Mouse (Mus musculus): Measurements from ENCODE around the gene Ttc21a. TPM values are rescaled to one million over a fixed set of nuclear protein-coding genes. Genes with fewer than 3 reads are reported as not detected.

Gene Ttc21a
- 0.15 and 0.46 TPM in 2 replicates for total RNA-seq (2017)

DNA sequence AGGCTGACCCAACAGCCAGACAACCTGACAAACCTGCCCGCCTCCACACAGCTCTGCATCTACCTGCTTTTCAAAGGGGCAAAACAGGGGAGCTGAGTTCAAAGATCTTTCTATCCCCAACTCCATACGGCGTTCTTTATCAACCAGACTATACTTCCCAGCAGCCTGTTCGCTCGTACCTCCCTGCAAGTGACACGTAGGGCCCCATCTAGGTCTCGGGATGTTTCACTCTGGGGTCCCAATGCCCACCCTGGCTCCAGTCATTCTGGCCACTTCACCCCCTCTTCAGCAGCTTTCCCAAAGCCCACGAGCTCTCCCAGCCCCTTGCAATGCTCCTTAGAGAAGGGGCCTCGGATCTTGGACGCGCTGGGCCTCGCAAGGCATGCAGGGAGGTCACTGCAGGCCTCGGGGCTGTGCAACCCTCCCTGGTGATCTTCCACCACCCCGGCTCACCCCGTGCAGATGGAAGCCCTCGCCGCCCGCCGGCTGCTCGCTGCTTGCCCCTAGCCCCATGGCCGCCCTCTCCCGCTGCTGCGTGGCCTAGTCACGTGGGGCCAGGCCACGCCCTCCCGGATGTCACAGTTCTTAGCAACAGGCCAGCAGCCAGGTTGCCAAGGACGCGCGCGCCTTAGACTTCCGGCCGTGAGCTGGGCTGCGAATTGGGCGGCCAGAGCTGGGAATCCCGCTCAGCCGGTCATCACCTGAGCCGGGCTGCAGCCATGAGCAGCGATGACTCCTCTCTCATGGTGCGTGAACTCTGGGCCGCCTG lies at the start of gene Ttc21a, which contains the start of gene Gorasp1:
TSS of gene Ttc21a (plus strand) at position 602 of the 769 bp plus-strand sequence.
TSS of gene Gorasp1 (minus strand) at position 561 of the 769 bp plus-strand sequence.
- peak; percentile 87 for ATAC-seq (replicated peaks; ENCODE audit: low read depth, poor library complexity, severe bottlenecking)

DNA sequence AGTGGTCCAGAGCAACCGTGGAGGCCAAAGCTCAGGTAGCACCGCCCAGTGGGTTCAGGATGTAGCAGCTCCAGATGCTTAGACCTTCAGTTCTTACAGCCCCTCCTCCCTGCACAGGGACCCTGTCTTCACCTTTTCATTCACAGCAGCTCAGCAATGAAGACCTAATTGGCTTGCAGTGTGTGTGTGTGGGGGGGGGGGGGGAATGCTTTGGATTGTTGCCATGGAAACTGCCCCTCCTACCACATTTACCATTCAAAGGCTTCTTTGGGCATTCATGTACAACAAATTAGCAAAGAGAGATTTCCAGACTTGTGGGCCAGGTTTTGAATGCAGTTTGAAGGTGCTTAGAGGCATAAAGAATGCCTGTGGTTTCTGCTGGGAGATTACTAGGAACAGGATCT lies 48.6 kb upstream of the Ttc21a start:
- ATAC-seq (replicated peaks; ENCODE audit: low read depth, poor library complexity, severe bottlenecking): no peak

DNA sequence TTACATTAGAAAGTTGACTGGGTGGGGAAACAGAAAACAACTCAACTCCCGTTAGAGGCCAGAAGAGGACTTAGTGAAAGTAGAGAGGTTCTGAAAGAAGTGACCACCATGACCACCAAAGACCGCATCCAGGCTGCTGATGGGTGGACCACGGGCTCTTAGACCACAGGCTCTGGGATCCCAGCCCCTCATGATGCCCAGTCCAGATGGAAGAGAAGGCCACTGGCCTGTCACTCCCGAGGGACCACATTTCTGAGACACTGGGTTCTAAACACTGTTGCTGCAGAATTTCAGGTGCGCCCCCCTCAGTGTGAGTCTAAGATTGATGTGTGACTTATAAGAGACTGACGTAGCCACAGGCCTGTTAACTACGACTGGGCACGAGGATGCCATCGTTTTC lies 48.0 kb upstream of the Ttc21a start:
- ATAC-seq (replicated peaks; ENCODE audit: low read depth, poor library complexity, severe bottlenecking): no peak

DNA sequence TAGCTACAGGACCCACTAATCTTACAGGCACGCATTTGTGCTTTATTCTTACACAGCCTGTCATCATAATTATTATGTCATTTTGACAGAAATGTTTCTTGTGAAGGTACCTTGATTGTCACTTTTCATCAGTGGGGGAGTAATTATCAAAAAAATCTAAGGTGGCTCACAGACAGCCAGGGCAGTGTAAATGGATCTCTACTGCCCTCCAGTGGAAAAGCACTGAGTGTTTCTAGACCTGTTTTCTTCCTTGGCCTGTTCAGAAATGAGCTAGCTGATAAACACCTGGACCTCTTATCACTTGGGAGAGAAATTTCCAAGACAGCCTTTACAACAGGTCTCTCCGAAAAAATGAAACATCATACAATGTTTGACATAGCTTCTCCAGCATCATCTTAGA lies 46.7 kb upstream of the Ttc21a start:
- ATAC-seq (replicated peaks; ENCODE audit: low read depth, poor library complexity, severe bottlenecking): 0 out of 2 replicates have a peak, but pooled peaks have one; percentile 36

DNA sequence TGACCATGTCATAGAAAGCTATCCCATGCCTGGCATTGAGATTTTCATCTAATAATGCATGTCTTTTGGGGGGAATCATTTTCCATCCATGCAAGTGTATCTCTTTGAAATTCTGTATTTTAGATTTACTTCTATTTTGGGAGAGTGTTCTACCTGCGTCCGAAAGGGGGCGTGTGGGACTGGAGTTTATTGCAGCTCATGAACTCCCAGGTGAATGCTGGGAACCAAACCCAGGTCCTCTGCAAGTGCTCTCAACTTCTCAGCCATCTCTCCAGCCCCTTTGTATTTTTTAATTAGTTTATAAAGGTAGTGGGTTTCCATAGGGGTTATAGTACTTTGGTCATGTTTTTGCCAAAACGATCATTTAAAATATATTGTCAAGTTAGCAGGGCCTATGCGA lies 43.5 kb upstream of the Ttc21a start:
- no peak for ATAC-seq (replicated peaks; ENCODE audit: low read depth, poor library complexity, severe bottlenecking)

DNA sequence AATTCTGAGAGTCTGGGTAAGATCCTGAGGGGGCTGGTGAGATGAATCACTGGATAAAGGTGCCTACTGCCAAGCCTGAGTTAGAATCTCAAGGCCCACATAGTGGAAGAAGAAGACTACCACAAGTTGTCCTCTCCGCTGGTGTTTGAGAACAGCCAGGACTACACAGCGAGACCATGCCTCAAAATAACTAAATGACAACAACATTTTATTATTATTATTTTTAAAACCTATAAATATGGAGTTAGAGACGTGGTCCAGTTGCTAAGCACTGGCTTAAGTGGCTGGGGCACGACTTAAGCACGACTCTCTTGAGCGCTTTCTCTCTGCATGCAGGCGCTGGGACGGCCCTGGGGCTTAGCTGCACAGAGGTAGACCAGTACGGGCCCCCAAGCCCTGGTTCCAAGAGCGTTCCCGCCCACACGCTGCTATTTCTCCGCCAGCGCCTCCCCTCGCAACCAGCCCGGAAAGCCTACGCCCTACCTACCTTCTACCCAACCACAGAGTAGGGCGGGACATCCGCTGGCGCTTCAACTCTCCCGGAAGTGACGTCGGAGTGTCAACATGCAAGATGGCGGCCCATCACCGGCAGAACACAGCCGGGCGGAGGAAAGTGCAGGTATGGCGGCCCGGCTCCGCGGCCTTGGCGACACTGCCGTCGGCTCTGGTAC lies 42.9 kb upstream of the Ttc21a start, which contains the start of gene Wdr48:
TSS of gene Wdr48 (plus strand) at position 540 of the 671 bp plus-strand sequence.
- peak; percentile 98 for ATAC-seq (replicated peaks; ENCODE audit: low read depth, poor library complexity, severe bottlenecking)

DNA sequence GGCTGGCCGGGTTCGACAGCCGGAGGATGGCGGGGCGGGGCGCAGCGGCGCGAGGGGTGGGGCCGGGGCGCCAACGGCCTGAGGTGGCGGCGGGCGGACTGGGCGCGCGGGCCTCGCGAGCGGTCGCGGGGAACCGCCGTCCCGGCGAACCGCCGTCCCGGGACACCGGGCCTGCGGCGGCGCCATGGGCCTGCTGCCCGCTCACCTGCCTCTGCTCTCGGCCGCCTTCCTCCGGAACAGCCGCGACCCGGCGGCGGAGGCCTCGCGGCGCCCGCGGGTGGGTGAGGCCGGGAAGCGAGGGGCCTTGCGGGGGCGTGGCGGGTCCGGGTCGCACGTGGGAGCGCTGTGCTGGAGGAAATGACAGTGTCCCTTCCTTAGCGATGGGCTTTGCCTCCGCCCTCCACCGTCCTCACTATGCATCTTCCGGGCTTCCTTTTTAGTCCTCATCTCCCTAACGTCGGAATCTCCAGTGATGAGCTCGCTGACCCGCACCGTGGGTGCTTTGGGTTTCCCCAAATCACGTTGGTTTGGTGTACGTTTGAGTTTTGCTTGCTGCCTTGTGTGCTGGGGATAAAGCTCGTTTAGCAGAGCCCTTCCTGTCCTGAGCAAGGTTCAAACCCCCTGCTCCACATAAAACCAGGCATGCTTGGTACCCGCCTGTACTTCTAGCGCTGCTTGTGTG lies 42.2 kb upstream of the Ttc21a start:
- peak; percentile 40 for ATAC-seq (replicated peaks; ENCODE audit: low read depth, poor library complexity, severe bottlenecking)

DNA sequence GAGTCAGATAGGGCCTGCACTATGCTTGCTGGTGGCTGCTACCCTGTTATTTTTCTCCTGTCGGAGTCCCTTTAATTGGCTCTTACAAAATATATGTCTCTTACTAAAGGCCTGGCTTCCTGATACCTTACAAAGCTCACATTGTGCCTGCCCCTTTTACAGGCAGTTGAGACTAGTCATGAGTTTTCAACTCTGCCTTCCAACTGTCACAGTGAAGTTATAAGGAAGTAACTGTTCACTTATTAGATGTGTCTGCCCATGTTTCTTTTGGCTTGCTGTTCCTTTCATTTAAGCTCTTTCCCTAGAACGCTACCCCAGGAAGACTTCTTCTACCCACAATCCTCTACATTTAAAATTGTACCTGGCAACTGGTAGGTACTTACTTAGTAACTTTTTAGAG lies 38.0 kb upstream of the Ttc21a start:
- ATAC-seq (replicated peaks; ENCODE audit: low read depth, poor library complexity, severe bottlenecking): no peak

DNA sequence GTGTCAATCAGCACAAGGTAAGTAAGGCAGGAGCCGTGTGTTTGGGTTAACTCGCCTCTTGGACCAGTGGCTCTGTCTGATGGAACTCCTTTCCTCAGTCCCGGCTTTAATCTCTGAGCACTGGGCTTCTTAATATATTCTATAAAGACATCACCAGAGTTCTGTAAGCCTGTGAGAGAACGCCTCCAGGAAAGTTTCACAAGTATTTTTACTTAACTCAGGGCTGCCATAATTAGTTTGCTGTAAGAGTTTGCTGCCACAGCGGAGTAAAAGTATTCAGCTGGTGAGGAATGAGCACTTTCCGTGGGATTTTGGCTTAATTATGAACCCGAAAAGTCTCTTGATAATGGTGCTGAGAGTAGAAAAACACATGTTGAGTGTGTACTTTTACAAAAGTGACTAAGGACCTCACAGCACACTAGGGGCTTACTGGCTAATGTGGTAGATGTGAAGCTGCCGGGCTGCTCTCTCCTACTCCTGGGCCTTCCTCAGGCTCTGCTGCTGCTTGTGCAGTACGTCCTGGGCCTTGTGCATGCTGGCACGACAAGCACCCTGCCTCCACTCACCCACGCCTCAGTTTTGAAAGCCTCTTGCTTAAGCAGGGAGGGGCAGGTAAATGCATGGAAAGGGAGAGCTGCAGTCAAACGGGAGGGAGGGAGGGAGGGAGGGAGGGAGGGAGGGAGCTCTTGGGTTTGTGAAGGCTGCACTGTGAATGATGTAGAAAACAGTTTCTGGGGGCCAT lies 34.8 kb upstream of the Ttc21a start:
- ATAC-seq (replicated peaks; ENCODE audit: low read depth, poor library complexity, severe bottlenecking): no peak

DNA sequence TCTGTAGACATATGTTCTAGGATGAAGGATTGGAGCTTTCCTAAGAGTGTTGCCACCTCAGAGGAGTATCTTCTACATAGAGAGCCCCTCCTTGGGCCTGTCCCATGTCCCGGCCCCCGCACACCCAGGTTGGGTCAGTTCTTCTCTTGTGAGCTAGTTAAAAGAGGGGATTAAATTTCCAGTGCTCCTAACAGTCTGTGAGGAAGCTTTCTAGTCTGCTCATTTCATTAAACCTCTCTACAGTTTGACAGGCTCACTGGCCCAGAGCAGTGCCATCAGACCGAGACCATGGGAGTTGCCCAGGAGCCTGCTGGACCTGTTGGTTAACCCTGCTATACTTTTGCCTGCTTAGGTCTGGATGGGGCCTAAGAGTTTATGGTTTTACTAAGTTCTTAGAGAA lies 28.7 kb upstream of the Ttc21a start:
- ATAC-seq (replicated peaks; ENCODE audit: low read depth, poor library complexity, severe bottlenecking): no peak

DNA sequence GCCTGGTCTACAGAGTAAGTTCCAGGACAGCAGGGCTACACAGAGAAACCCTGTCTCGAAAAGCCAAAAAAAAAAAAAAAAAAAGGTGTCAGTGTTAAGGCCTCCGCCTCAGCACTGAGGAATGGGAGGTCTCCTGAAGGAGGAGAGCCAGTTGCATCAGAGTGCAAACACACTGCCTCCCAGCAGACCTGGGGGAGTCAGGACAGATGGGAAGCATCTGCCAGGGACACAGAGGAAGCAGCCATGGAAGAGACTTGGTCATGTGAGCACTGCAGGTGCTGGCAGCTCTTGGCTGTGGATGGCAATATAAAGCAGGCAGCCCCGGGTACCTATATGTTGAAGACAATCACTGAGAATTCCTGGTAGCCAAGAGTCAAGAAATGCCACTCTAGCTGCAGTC lies 27.5 kb upstream of the Ttc21a start:
- ATAC-seq (replicated peaks; ENCODE audit: low read depth, poor library complexity, severe bottlenecking): no peak

DNA sequence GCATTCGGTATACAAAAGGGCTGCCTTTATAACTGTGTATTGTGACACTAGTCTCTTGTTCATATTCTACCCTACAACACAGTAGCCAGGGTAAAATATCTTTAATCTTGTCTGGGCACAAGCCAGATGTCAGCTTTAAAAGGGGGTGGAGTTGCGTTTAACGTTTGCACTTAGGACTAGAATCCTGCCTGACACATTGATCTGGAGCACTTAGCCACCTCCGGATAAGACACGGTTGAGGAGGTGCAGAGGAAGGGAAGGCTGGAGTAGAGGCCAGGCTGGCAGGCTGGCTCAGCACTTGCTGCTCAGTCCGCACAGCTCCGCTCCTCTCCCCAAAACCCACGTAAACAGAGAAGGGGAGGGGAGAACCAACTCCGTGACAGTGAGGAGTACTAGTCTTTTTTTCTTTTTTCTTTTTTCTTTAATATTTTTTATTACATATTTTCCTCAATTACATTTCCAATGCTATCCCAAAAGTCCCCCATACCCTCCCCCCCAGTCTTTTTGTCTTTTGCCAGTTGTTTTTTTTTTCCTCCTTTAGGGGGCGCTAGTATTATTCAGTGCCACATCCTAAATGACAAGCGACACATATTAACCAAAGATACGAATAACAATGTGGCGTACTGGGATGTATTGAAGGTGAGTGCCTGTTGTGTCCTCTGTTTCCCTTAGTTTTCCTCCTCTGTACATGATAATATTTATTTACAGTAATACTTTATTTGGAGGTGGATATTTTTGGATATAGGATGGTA lies 24.1 kb upstream of the Ttc21a start:
- ATAC-seq (replicated peaks; ENCODE audit: low read depth, poor library complexity, severe bottlenecking): no peak

DNA sequence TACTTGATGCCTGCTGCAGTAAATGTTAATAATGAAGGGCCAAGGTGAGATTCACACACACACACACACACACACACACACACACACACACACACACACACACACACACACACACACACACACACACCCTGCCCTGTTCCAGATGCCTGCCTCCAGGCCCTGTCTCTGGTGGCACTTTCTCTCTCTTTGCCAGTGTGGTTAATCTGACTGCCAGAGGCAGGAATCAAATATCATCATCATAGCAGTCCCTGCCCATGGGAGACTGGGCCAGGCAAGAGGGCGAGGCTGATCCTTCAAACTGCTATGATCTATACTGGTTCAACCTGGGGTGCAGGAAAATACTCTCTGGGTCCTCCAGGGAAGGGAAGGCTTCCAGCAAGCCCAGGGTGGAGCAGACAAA lies 17.5 kb upstream of the Ttc21a start:
- no peak for ATAC-seq (replicated peaks; ENCODE audit: low read depth, poor library complexity, severe bottlenecking)

DNA sequence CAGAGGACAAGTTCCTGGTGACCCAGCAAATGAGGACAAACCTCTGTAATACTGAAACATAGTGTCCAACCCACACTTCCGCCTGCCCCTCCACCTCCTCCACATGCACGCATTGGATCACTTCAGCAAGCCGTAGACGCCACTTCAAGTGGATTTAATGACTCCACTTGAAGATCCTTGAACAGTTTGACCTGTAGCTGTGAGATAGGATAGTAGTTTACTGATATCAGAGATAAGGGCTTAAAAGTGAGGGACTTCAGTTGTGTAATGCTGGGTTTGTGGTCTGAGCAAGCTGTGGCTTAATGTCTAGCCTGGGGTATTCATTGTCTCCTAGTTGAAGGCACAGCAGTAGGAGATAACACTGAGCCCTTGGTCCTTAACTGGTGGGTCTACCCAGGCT lies 13.9 kb upstream of the Ttc21a start:
- no peak for ATAC-seq (replicated peaks; ENCODE audit: low read depth, poor library complexity, severe bottlenecking)

DNA sequence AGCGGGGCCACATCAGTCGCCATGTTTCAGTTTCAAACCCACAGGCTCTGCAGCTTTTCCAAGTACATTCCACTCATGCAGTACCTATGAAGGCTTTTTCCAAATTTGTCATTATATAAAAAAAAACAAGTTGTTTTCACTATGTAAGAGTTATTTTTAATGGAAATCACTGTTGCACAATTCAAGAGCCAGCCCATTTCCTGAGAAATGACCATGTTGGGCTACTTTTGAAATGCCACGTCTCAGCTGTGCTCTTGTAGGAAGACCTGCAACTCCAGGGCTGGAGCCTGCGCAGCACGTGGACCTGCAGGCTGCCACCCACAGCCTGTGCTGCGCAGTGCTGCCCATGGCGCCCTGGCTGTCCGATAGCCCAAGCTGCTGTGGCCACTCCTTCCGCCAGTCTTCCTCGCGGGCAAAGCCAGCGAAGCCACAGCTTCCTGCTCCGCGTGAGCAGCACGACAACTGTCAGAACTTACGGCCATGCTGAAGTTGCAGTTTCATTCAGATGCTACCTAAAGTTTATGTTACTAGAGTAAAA lies 12.2 kb upstream of the Ttc21a start:
- peak; percentile 87 for ATAC-seq (replicated peaks; ENCODE audit: low read depth, poor library complexity, severe bottlenecking)

DNA sequence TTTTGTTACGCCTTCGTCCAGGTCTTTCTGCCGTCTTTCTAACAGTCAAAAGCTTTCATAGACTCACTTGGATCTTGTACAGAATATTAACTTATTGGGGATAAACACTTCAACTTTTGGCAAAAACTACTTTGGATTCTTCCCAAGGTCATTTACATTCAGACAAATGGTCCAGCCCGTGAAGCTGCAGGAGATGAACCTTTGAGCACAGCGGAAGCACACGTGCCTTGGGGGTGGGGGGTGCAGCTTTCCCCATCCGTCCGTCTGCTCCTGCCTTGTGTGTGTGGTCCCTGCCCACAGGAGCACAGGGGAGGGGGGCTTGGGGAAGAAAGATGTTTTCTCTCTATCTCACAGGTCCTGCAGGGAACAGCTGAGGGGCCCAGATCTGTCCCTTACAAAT lies 11.7 kb upstream of the Ttc21a start:
- ATAC-seq (replicated peaks; ENCODE audit: low read depth, poor library complexity, severe bottlenecking): no peak

DNA sequence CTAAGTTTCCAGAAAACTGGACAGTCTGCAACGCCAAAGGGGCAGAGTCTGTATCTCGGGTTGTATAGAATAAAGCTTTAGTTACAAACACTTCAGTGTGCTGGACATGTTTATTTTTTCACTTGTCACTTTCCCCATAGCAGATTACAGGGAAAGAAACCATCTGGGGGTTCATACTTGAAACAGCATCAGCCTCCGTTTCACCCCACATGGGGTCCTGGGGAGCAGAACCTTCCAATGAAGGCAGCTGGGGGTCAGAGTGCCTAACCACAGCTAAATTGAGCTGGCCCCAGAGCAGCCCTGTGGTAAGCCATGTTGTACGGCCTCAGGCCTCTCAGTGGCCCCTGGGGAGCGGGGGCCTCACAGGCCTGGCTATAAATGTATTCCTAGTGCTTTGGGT lies 10.9 kb upstream of the Ttc21a start:
- ATAC-seq (replicated peaks; ENCODE audit: low read depth, poor library complexity, severe bottlenecking): no peak

DNA sequence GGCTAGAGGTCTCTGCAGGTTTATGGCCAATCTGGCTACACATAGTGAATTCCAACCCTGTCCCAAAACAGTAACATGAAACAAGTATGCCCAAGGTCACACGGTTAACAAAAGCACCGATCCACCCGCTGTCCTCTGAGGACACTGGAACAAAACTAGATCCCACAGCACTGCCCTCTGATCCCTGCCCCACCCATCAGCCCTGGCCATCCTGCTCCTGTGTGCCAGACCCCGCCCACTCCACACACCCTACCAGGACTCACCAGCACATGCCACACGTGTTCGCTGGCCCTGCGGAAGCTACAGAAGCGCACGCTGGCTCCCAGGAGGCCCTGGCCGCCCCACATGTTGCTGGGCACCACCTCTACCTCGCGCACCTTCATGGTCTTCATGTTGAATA lies 5.0 kb upstream of the Ttc21a start:
- ATAC-seq (replicated peaks; ENCODE audit: low read depth, poor library complexity, severe bottlenecking): no peak

DNA sequence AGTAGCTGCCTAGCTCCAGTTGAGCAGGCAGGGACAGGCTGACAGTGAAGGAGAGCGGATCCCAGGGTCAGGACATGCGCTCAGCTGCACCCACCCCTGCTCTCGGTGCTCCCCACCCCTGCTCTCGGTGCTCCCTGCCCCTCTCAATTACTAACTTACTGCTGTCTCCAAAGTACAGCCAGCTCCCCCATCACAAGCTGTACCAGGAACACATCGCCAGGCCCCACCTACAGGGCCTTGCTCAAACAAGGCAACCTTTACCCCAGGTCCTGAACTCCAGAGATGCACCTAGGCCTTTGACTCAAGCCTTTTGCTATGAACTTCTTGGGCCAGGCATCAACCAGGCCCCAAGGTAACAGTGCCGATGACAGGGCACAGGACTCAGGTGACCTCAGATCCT lies 3.7 kb upstream of the Ttc21a start:
- ATAC-seq (replicated peaks; ENCODE audit: low read depth, poor library complexity, severe bottlenecking): no peak
